Mouse (Mus musculus) testis, adult 2 months (tissue): ENCODE data around the gene Depdc1b. TPM values are rescaled to one million over a fixed set of nuclear protein-coding genes. Genes with fewer than 3 reads are reported as not detected.

Experiments
- H3K27ac ChIP-seq: fragments of 200-500 bp; 2 replicates; pipeline ENCODE4 v1.5.1; 2012; ENCODE audit warnings: low read depth, low read length; ENCODE audit not compliant: control insufficient read depth, insufficient read depth
- H3K27me3 ChIP-seq: fragments of 200-500 bp; 2 replicates; pipeline ENCODE4 v1.6.1; 2012; ENCODE audit warnings: mild to moderate bottlenecking, low read length, moderate library complexity; ENCODE audit not compliant: control insufficient read depth, insufficient read depth
- H3K36me3 ChIP-seq: fragments of 200-500 bp; 2 replicates; pipeline ENCODE4 v1.6.1; 2012; ENCODE audit warnings: mild to moderate bottlenecking, low read length; ENCODE audit not compliant: control insufficient read depth, insufficient read depth
- H3K4me1 ChIP-seq: fragments of 200-500 bp; 2 replicates; pipeline ENCODE4 v1.6.1; 2012; ENCODE audit warnings: low read length; ENCODE audit not compliant: control insufficient read depth, insufficient read depth
- H3K4me3 ChIP-seq: fragments of 200-500 bp; 2 replicates; pipeline ENCODE4 v1.5.1; 2012; ENCODE audit warnings: low read depth, mild to moderate bottlenecking, low read length, moderate library complexity, mixed read lengths; ENCODE audit not compliant: control insufficient read depth
- CTCF ChIP-seq: fragments of 200-500 bp; IDR thresholded peaks from 2 replicates; pipeline ENCODE4 v1.5.1; 2012; ENCODE audit warnings: low read depth, mild to moderate bottlenecking, inconsistent platforms, low read length, moderate library complexity; ENCODE audit not compliant: control insufficient read depth, insufficient read depth, insufficient replicate concordance
- POLR2A ChIP-seq: fragments of 200-500 bp; IDR thresholded peaks from 2 replicates; pipeline ENCODE4 v1.6.1; 2012; ENCODE audit warnings: low read depth, mild to moderate bottlenecking, inconsistent platforms, low read length, moderate library complexity; ENCODE audit not compliant: control insufficient read depth
- polyA plus RNA-seq: library from polyadenylated mRNA; depleted of rRNA; stranded (reverse); fragments of >200 nt; gene quantifications from 2 replicates; pipeline ENCODE4 v1.2.3, GENCODE M21; 2012

Depdc1b gene
- polyA plus RNA-seq, 1 experiment = 5.5 TPM

- Histone ChIP-seq H3K4me3 (no peak overlapping the region), H3K4me1 (no peaks in the 10 kb centered on the region), H3K27ac (no peak overlapping the region), H3K36me3 (no peaks in the 10 kb centered on the region), H3K27me3 (no peaks in the 10 kb centered on the region)
- TF ChIP-seq CTCF = no peak
- no peak for TF ChIP-seq POLR2A
Observed at GRCm38 (mm10) chr13:108339907-108340596, 23.9 kb downstream of the Depdc1b start.

- Histone ChIP-seq H3K36me3 (no peaks in the 10 kb centered on the region), H3K27me3 (no peaks in the 10 kb centered on the region), H3K4me3 (no peak overlapping the region), H3K27ac (no peak overlapping the region), H3K4me1 (no peaks in the 10 kb centered on the region)
- TF ChIP-seq POLR2A = no peak
- 0 out of 2 replicates have a peak, but pooled peaks have one; percentile 4 for TF ChIP-seq CTCF
Observed at GRCm38 (mm10) chr13:108341585-108341984, 25.5 kb downstream of the Depdc1b start.

- no peak overlapping the region for H3K4me3 ChIP-seq
- H3K4me1 ChIP-seq = no peaks in the 10 kb centered on the region
Observed at GRCm38 (mm10) chr13:108345756-108346155, 29.6 kb downstream of the Depdc1b start.

GRCm38 (mm10) chr13:108347016-108347415, 30.9 kb downstream of the Depdc1b start:
- H3K4me3 ChIP-seq = no peak overlapping the region
- no peaks in the 10 kb centered on the region for H3K36me3 ChIP-seq
- no peaks in the 10 kb centered on the region for H3K4me1 ChIP-seq
- no peaks in the 10 kb centered on the region for H3K27me3 ChIP-seq
- TF ChIP-seq POLR2A (no peak), CTCF (no peak)
- H3K27ac ChIP-seq = no peak overlapping the region

More at GRCm38 (mm10) chr13:108345756-108346155, 29.6 kb downstream of the Depdc1b start:
- H3K27ac ChIP-seq = no peak overlapping the region
- H3K36me3 ChIP-seq = no peaks in the 10 kb centered on the region
- TF ChIP-seq POLR2A (no peak), CTCF (no peak)
- no peaks in the 10 kb centered on the region for H3K27me3 ChIP-seq

- no peaks in the 10 kb centered on the region for H3K27me3 ChIP-seq
- H3K4me3 ChIP-seq = no peak overlapping the region
- no peaks in the 10 kb centered on the region for H3K36me3 ChIP-seq
- TF ChIP-seq CTCF (no peak), POLR2A (no peak)
- no peaks in the 10 kb centered on the region for H3K4me1 ChIP-seq
- H3K27ac ChIP-seq = no peak overlapping the region
Observed at GRCm38 (mm10) chr13:108349624-108350023, 33.5 kb downstream of the Depdc1b start.

GRCm38 (mm10) chr13:108353781-108354180, 37.6 kb downstream of the Depdc1b start:
- TF ChIP-seq POLR2A (no peak), CTCF (no peak)
- Histone ChIP-seq H3K4me1 (no peaks in the 10 kb centered on the region), H3K4me3 (no peak overlapping the region), H3K27me3 (no peaks in the 10 kb centered on the region), H3K36me3 (no peaks in the 10 kb centered on the region), H3K27ac (no peak overlapping the region)

GRCm38 (mm10) chr13:108354804-108355552, 38.8 kb downstream of the Depdc1b start:
- H3K4me3 ChIP-seq = no peak overlapping the region
- no peak for TF ChIP-seq CTCF
- TF ChIP-seq POLR2A = no peak
- H3K4me1 ChIP-seq = no peaks in the 10 kb centered on the region
- H3K36me3 ChIP-seq = no peaks in the 10 kb centered on the region
- H3K27me3 ChIP-seq = no peaks in the 10 kb centered on the region
- no peak overlapping the region for H3K27ac ChIP-seq
